Mouse (Mus musculus) C2C12 (cell line): Measurements from ENCODE around the gene C3.
A peak's percentile ranks its signal among the peaks of the same experiment; 100 is the strongest.

Experiments used
- CEBPB ChIP-seq: IDR thresholded peaks from one replicate; pipeline ENCODE4 v1.6.1; 2011; ENCODE audit warnings: low read depth, mild to moderate bottlenecking, control low read depth, moderate library complexity
- CTCF ChIP-seq: IDR thresholded peaks from one replicate; pipeline ENCODE4 v1.5.1; 2011; ENCODE audit not compliant: control insufficient read depth, insufficient read depth, insufficient read length
- FOSL1 ChIP-seq: IDR thresholded peaks from one replicate; pipeline ENCODE4 v1.8.0; 2011; ENCODE audit warnings: mild to moderate bottlenecking, low read length; ENCODE audit not compliant: poor library complexity, insufficient read depth, severe bottlenecking
- MAX ChIP-seq: IDR thresholded peaks from one replicate; pipeline ENCODE4 v1.6.1; 2011; ENCODE audit warnings: mild to moderate bottlenecking, control low read depth
- MYOD1 ChIP-seq: IDR thresholded peaks from one replicate; pipeline ENCODE4 v1.6.1; 2011; ENCODE audit warnings: low read depth; ENCODE audit not compliant: control insufficient read depth, insufficient read length
- MYOG ChIP-seq: IDR thresholded peaks from one replicate; pipeline ENCODE4 v1.6.1; 2011; ENCODE audit not compliant: control insufficient read depth, insufficient read length; ENCODE audit errors: extremely low read depth
- USF1 ChIP-seq: IDR thresholded peaks from one replicate; pipeline ENCODE4 v1.6.1; 2011; ENCODE audit warnings: low read depth, mild to moderate bottlenecking, control low read depth, moderate library complexity

GRCm38 (mm10) chr17:57219167-57219883 lies 8.6 kb downstream of the C3 start:
- TF ChIP-seq FOSL1: no peak
- peak; percentile 73 for TF ChIP-seq CTCF
- TF ChIP-seq USF1: no peak
- TF ChIP-seq MYOG: no peak
- TF ChIP-seq MYOD1: no peak
- no peak for TF ChIP-seq MAX
- no peak for TF ChIP-seq CEBPB
